Mouse (Mus musculus) forelimb bud, embryonic 11.5 days (tissue): ENCODE data around the gene 4930558C23Rik.
"Not testable (repeated sequence)": the region's sequence is repeated elsewhere in the genome, so short reads cannot be mapped to it uniquely, and the experiment has no call there.

Experiments used
- DNase-seq: peaks from one replicate; pipeline ENCODE4 v3.0.0-alpha.2; 2012; ENCODE audit warnings: low read depth, low spot score

4930558C23Rik gene

GRCm38 (mm10) chr3:95402741-95403140, at the start of gene 4930558C23Rik:
Gene 4930558C23Rik, minus strand, starts transcription at chr3:95402841.
- no peak for DNase-seq

DNA sequence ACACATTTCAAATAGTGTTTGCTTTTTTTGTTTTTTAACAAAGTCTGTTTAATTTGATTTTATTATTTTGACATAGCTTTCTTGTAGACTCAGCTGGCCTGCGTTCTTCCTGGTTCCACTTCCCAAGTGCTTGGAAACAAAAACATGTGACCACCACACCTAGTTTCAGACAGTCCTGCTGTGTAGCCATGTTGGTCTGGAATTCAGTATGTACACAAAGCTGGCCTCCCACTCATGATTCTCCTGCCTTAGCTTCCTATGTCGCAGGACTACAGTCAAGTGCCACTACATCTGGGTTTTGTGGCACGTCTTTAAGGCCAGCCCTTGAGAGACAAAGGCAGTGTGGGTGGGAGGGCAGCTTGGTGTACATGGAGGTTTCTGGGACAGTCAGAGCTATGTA, 48.3 kb upstream of the 4930558C23Rik start:
- no peak for DNase-seq

DNA sequence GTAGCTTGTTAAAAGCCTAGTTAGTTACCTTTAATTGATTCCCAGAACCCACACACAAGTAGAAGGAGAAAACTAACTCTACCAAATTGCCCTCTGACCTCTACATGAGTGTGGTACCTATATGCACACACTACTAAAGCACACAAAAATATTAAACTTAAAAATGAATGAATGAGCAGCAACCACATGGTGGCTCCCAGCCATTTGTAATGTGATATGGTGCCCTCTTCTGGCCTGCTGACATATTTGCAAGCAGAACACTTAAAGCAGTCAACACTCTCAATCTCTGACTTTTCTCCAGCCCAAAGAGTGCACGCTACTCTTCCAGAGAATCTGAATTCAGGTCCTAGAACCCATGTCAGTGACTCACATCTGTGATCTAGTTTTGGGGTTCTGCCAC, 47.8 kb upstream of the 4930558C23Rik start:
- peak; percentile 54 for DNase-seq

GRCm38 (mm10) chr3:95445311-95445710, 42.7 kb upstream of the 4930558C23Rik start:
- no peak for DNase-seq

DNA sequence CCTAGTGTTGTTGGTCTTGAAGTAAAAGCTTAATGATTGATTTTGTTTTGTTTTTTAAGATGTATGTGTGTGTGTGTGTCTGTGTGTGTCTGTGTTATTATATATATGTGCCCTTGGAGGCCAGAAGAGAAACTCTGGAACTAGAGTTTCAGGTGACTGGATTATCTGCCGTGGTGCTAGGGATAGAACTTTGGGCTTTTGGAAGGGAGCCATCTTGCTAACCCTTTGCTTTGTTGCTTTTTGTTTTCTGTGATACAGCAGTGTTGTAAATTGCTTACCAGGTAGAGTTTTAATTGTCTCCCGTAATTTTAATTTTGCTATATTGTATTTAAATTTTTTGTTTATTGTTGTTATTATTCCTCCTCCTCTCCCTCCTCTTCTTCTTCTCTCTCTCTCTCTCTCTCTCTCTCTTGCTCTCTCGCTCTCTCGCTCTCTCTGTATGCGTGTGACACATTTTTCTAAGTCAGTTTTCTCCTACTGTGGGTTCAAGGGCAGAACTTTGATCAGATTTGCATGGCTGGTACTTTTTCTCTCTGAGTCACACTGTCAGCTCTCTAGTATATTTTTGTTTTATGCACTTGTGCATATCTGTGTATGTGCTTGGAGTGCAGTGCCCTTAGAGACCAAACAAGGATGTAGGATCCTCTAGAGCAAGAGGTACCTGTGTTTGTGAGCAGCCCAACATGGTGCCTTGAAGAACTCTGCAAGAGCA, 39.9 kb upstream of the 4930558C23Rik start:
- DNase-seq: no peak

- no peak for DNase-seq
These were observed 37.0 kb upstream of the 4930558C23Rik start for GRCm38 (mm10) chr3:95439670-95440069.

- DNase-seq: not testable (repeated sequence)
These were observed 36.0 kb upstream of the 4930558C23Rik start for GRCm38 (mm10) chr3:95438636-95439035.

- DNase-seq: no peak
These were observed 32.9 kb upstream of the 4930558C23Rik start for GRCm38 (mm10) chr3:95435561-95435960.

GRCm38 (mm10) chr3:95434983-95435370, 32.3 kb upstream of the 4930558C23Rik start:
- DNase-seq: no peak

- peak; percentile 96 for DNase-seq
These were observed 31.7 kb upstream of the 4930558C23Rik start, which contains the start of gene Arnt for GRCm38 (mm10) chr3:95434136-95434982. Gene Arnt, plus strand, starts transcription at chr3:95434388.

- DNase-seq: no peak
These were observed 30.8 kb upstream of the 4930558C23Rik start for GRCm38 (mm10) chr3:95433301-95433915.

DNA sequence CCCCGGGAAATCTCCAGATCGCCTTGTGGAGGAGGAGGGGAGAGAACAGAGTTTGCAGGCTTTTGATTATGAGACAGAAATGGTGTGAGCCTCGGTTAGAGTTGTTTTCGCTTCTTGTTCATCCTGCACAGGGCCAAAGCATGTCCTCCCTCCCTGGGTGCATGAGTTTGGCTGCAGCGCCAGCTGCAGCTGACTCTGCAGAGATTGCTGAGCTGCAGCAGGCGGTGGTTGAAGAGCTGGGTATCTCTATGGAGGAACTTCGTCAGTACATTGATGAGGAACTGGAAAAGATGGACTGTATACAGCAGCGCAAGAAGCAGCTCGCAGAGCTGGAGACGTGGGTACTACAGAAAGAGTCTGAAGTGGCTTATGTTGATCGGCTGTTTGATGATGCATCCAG, 25.8 kb upstream of the 4930558C23Rik start:
- DNase-seq: not testable (repeated sequence)

GRCm38 (mm10) chr3:95427891-95428238, 25.2 kb upstream of the 4930558C23Rik start:
- DNase-seq: not testable (repeated sequence)

GRCm38 (mm10) chr3:95427117-95427890, 24.7 kb upstream of the 4930558C23Rik start:
- not testable (repeated sequence) for DNase-seq

DNA sequence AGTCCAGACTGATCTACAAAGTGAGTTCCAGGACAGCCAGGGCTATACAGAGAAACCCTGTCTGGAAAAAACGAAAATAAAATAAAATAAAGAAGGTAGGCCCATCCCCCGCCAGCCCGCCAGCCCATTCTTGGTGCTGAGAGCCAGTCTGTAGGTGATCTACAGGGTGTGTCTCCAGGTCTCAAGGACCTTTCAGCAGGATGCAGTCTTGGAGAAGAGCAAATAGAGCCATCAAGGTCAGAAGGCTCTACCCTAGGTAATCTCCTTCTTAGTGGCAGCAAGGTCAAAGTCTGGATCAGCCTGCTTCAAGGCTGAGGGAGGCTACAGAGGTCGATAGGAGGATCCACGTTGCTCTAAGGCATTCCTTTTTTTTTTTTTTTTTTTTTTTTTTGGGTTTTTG, 23.8 kb upstream of the 4930558C23Rik start:
- not testable (repeated sequence) for DNase-seq

GRCm38 (mm10) chr3:95417866-95418265, 15.2 kb upstream of the 4930558C23Rik start:
- no peak for DNase-seq

DNA sequence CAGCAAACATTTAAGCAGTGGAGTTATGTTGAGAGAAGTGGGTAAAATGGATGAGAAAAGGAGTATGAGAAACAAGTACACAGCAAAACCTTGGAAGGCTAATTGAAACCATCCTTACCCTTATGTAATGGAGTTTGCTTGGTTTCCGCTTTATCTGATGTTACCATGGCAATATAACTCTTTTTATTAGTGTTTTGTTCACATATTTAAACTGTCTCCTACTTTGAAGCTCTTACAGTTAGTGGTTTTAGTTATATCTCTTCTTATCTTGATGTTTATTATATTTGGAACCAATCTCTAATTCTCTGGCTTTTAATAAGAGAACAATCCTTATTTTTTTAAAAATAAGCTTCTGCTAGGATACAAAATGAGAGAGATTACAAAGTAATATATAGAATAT, 9.6 kb upstream of the 4930558C23Rik start:
- no peak for DNase-seq

DNA sequence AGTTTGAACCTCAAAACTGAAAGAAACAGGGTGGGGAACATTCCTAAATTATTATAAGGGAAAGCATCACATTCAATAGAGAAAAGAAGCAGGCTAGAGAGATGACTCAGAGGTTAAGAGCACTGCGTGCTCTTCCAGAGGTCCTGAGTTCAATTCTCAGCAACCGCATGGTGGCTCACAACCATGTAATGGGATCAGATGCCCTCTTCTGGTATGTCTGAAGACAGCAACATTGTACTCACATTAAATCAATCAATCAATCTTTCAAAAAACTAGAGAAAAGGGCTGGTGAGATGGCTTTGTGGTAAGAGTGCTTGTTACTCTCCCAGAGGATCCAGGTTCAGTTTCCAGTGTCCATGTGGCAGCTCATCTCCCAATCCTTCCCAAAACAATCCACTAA, 6.2 kb upstream of the 4930558C23Rik start:
- DNase-seq: no peak

DNA sequence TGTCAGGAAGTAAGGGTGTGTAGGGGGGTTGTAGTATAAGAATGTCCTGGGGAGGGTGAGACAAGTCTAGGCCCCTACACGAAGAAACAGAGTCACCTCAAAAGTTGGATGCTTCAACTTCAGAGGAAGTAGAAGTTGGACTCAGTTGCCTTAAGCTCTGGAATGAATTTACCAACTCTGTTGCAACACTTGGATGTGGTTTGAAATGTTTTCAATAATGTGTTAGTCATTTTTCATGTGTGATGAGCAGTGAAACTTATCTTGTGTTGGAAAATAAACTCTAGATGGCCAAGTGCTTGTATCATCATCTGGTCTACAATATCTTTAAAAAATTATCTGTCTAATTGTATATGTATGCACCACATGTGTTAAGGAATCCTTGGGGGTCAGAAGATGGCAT, 5.1 kb upstream of the 4930558C23Rik start:
- DNase-seq: no peak

DNA sequence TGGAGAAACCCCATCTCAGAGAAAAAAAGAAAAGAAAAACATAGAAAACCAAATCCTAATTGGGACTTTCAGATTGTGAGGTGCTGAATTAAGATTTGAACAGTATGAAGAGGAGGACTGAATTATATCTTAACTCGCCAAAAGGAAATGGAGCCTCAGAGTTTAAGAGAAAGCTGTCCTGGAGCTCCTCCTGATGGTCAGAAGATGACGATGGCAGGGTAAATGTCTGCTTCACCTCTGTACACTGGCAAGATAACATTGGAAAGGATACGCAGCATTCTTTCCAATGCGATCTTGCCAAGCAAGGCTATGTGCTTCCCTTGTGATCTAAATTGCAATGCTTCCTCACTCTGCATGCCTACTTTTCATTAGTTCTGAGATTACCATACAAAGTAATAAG, 8.3 kb downstream of the 4930558C23Rik start:
- DNase-seq: no peak

DNA sequence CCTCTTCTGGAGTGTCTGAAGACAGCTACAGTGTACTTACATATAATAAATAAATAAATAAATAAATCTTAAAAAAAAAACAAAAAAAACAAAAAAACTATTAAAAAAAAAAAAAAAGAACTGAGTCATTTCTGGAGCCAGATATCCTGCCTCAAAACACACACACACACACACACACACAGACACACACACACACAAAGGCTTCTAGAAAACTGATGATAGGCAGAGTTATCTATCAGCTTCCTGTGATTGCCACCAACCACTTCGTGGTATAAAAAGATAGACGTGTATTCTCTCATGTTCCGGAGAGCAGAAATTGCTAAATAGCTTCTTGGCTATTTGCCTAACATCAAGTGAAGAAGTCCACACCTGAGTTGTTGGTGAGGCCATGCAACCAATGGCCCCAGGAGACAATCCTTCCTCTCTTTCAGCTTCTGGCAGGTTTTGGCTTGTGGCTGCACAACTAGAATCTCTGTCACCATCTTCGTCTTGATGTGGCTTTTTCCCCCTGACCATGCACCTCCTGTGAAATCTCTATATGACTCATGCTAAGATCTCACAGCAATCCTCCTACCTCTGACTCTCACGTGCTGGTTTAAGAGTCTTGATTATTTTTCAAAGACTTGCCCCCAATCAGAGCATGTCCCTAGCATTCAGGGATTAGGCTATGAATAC, 17.1 kb downstream of the 4930558C23Rik start:
- no peak for DNase-seq
